In genomic region chr14:75836579-75836978, GRCm38 (mm10) we compare ENCODE assay signal across 18 mouse cellular contexts. TPM values are rescaled to one million over a fixed set of nuclear protein-coding genes. Genes with fewer than 3 reads are reported as not detected.
DNase-seq lines count a peak whose midpoint lies in the region; ATAC-seq and TF ChIP-seq lines count a peak whose summit lies in the region.
"Had no signal": no experiment of that assay in that cellular context is flagged by ENCODE, and none has a peak within 500 bp of the region (broad histone marks: within the 10 kb centered on the region; RNA-seq: fewer than 3 reads in every experiment).

No protein-coding gene starts in this region.

- no peak overlapping the region for H3K4me3 ChIP-seq in heart, embryonic 12.5 days
- H3K4me3 ChIP-seq in midbrain, embryonic 11.5 days (ENCODE audit: low read depth, low read length), result no peak overlapping the region
- no peak overlapping the region for H3K4me3 ChIP-seq in midbrain, postnatal 0 days (ENCODE audit: low read depth, low read length)
- peak overlapping the region; percentile 41; the same call in 1 of the 2 replicates for H3K4me3 ChIP-seq in liver, embryonic 12.5 days
- no peak overlapping the region for H3K4me3 ChIP-seq in left cerebral cortex, adult 2 months
- H3K4me3 ChIP-seq: embryonic facial prominence, embryonic 13.5 days; forebrain, embryonic 13.5 days; limb, embryonic 10.5 days; midbrain, embryonic 10.5 days had no signal

- DNase-seq in heart, adult 18-20 months, result no peak
- DNase-seq in midbrain, embryonic 11.5 days (ENCODE audit: low spot score, missing footprints), result peak; percentile 23
- no peak for DNase-seq in midbrain, postnatal 0 days (ENCODE audit: low spot score)
- DNase-seq in left cerebral cortex, adult 2 months (ENCODE audit: extremely low spot score in 1 of 2, low spot score in 2 of 2), result no peak
- no peak for DNase-seq in kidney, postnatal 10 days
- DNase-seq: adrenal gland, postnatal 36 days; kidney, postnatal 14 days; layer of hippocampus, postnatal 36 days; right cerebral cortex, postnatal 14 days; thymus, postnatal 25 days had no signal

- no peak overlapping the region for H3K9ac ChIP-seq in heart, embryonic 12.5 days
- H3K9ac ChIP-seq in midbrain, embryonic 11.5 days (ENCODE audit: low read length), result no peak overlapping the region
- no peak overlapping the region for H3K9ac ChIP-seq in midbrain, postnatal 0 days (replicated peaks; ENCODE audit: low read length, poor library complexity, severe bottlenecking)
- H3K9ac ChIP-seq in liver, embryonic 12.5 days, result peak overlapping the region; percentile 54; the same call in 1 of the 2 replicates
- H3K9ac ChIP-seq: embryonic facial prominence, embryonic 13.5 days; forebrain, embryonic 13.5 days had no signal

- ATAC-seq in heart, embryonic 12.5 days (ENCODE audit: insufficient number of reproducible peaks, low FRiP score), result no peak
- ATAC-seq in midbrain, embryonic 11.5 days (ENCODE audit: low FRiP score), result no peak
- no peak for ATAC-seq in midbrain, postnatal 0 days (ENCODE audit: low FRiP score)
- ATAC-seq in liver, embryonic 12.5 days, result no peak
- no peak for ATAC-seq in activated CD4-positive, CD25-positive, alpha-beta regulatory T cell, adult 4 months
- ATAC-seq: forebrain, embryonic 13.5 days had no signal

- H3K4me2 ChIP-seq in heart, embryonic 12.5 days, result no peak overlapping the region
- H3K4me2 ChIP-seq in midbrain, embryonic 11.5 days, result no peak overlapping the region
- no peak overlapping the region for H3K4me2 ChIP-seq in midbrain, postnatal 0 days (ENCODE audit: low read depth, low read length, poor library complexity, severe bottlenecking)
- H3K4me2 ChIP-seq in liver, embryonic 12.5 days, result peak overlapping the region; percentile 97
- H3K4me2 ChIP-seq: embryonic facial prominence, embryonic 13.5 days; forebrain, embryonic 13.5 days had no signal

- no peak for TF ChIP-seq CTCF in midbrain, postnatal 0 days (IDR thresholded peaks at IDR 0.05)
- TF ChIP-seq CTCF in left cerebral cortex, adult 2 months (IDR thresholded peaks at IDR 0.05), result no peak

- WGBS in heart, embryonic 12.5 days, result 81% methylated on average over 3 of the region's 3 CpGs
- WGBS in midbrain, embryonic 11.5 days, result 100% methylated on average over 3 of the region's 3 CpGs
- over 99% methylated on average over 3 of the region's 3 CpGs for WGBS in midbrain, postnatal 0 days
- WGBS in liver, embryonic 12.5 days (ENCODE audit: insufficient replicate concordance), result 65% methylated on average over 3 of the region's 3 CpGs

- peaks cover 43% of the 10 kb centered on the region for H3K4me1 ChIP-seq in heart, embryonic 12.5 days (replicated peaks)
- H3K4me1 ChIP-seq in midbrain, embryonic 11.5 days (ENCODE audit: control insufficient read depth, insufficient read depth, low read length), result peaks cover 13% of the 10 kb centered on the region
- H3K4me1 ChIP-seq in midbrain, postnatal 0 days (ENCODE audit: insufficient read depth, low read length), result peaks cover 6% of the 10 kb centered on the region
- H3K4me1 ChIP-seq in liver, embryonic 12.5 days, result peaks cover 71% of the 10 kb centered on the region

- intact Hi-C loops in left cerebral cortex, adult 2 months (cut with DNase I), result no loop called here

- peak overlapping the region; percentile 93 for H3K27ac ChIP-seq in heart, embryonic 12.5 days (ENCODE audit: poor library complexity, severe bottlenecking)
- no peak overlapping the region for H3K27ac ChIP-seq in midbrain, embryonic 11.5 days (ENCODE audit: low read depth, low read length)
- H3K27ac ChIP-seq in midbrain, postnatal 0 days (ENCODE audit: low read depth, low read length), result no peak overlapping the region
- peak overlapping the region; percentile 94 for H3K27ac ChIP-seq in liver, embryonic 12.5 days
- no peak overlapping the region for H3K27ac ChIP-seq in left cerebral cortex, adult 2 months
- H3K27ac ChIP-seq: embryonic facial prominence, embryonic 13.5 days; forebrain, embryonic 13.5 days; midbrain, embryonic 10.5 days had no signal

- H3K36me3 ChIP-seq in heart, embryonic 12.5 days, result no peaks in the 10 kb centered on the region
- H3K36me3 ChIP-seq in midbrain, embryonic 11.5 days (ENCODE audit: control insufficient read depth, insufficient read depth, low read length), result no peaks in the 10 kb centered on the region
- H3K36me3 ChIP-seq in midbrain, postnatal 0 days (ENCODE audit: insufficient read depth, low read length), result no peaks in the 10 kb centered on the region
- H3K36me3 ChIP-seq in liver, embryonic 12.5 days, result no peaks in the 10 kb centered on the region
- H3K36me3 ChIP-seq: embryonic facial prominence, embryonic 13.5 days; G1E; limb, embryonic 10.5 days; midbrain, embryonic 10.5 days had no signal

- no peaks in the 10 kb centered on the region for H3K27me3 ChIP-seq in heart, embryonic 12.5 days (replicated peaks)
- H3K27me3 ChIP-seq in midbrain, embryonic 11.5 days (ENCODE audit: control insufficient read depth, insufficient read depth, low read length), result no peaks in the 10 kb centered on the region
- no peaks in the 10 kb centered on the region for H3K27me3 ChIP-seq in midbrain, postnatal 0 days (ENCODE audit: insufficient read depth, low read length)
- no peaks in the 10 kb centered on the region for H3K27me3 ChIP-seq in liver, embryonic 12.5 days (replicated peaks)
- H3K27me3 ChIP-seq: embryonic facial prominence, embryonic 13.5 days; forebrain, embryonic 13.5 days had no signal

- H3K9me3 ChIP-seq in heart, embryonic 12.5 days (replicated peaks), result no peaks in the 10 kb centered on the region
- no peaks in the 10 kb centered on the region for H3K9me3 ChIP-seq in midbrain, embryonic 11.5 days (ENCODE audit: control insufficient read depth, low read length)
- H3K9me3 ChIP-seq in midbrain, postnatal 0 days (ENCODE audit: low read length), result no peaks in the 10 kb centered on the region
- no peaks in the 10 kb centered on the region for H3K9me3 ChIP-seq in liver, embryonic 12.5 days (replicated peaks)
- H3K9me3 ChIP-seq: embryonic facial prominence, embryonic 13.5 days; forebrain, embryonic 13.5 days; G1E; limb, embryonic 10.5 days; midbrain, embryonic 10.5 days had no signal

RNA-seq across cellular contexts. Expression of gene Tpt1, which starts 8.3 kb away (rescaled TPM):
- 921 and 928 TPM in 2 replicates for polyA plus RNA-seq in heart, embryonic 12.5 days (2016; fragmentation: Nextera tagmentation; extraction: Ambion mirVana)
- total RNA-seq in heart, adult 18-20 months (2021), result 1,000 to 10,000 TPM; 2,629 to 3,296 TPM
- polyA plus RNA-seq in midbrain, embryonic 11.5 days (2014; fragmentation: Nextera tagmentation; extraction: Ambion mirVana), result 1,099 and 1,119 TPM in 2 replicates
- 555 and 595 TPM in 2 replicates for total RNA-seq in midbrain, postnatal 0 days (2014; rRNA removed)
- polyA plus RNA-seq in midbrain, postnatal 0 days (2015; fragmentation: Nextera tagmentation; extraction: Ambion mirVana), result 612 and 651 TPM in 2 replicates
- polyA plus RNA-seq in liver, embryonic 12.5 days (2016; fragmentation: Nextera tagmentation; extraction: Ambion mirVana), result 673 and 675 TPM in 2 replicates
- 1,000 to 10,000 TPM; 1,760 to 1,971 TPM for polyA plus RNA-seq in activated CD4-positive, CD25-positive, alpha-beta regulatory T cell, adult 4 months (2017; shearing (Covaris generic))
- total RNA-seq in left cerebral cortex, adult 2 months (2021), result 100 to 1,000 TPM; 975 to 978 TPM

RNA-seq across cellular contexts. Expression of gene Slc25a30, which starts 49.7 kb away (rescaled TPM):
- polyA plus RNA-seq in heart, embryonic 12.5 days (2016; fragmentation: Nextera tagmentation; extraction: Ambion mirVana), result 5.5 and 6.0 TPM in 2 replicates
- 10 to 100 TPM; 16.6 to 18.5 TPM for total RNA-seq in heart, adult 18-20 months (2021)
- 7.0 and 8.8 TPM in 2 replicates for polyA plus RNA-seq in midbrain, embryonic 11.5 days (2014; fragmentation: Nextera tagmentation; extraction: Ambion mirVana)
- 9.6 and 17.1 TPM in 2 replicates for total RNA-seq in midbrain, postnatal 0 days (2014; rRNA removed)
- 6.2 and 6.5 TPM in 2 replicates for polyA plus RNA-seq in midbrain, postnatal 0 days (2015; fragmentation: Nextera tagmentation; extraction: Ambion mirVana)
- 3.0 and 3.3 TPM in 2 replicates for polyA plus RNA-seq in liver, embryonic 12.5 days (2016; fragmentation: Nextera tagmentation; extraction: Ambion mirVana)
- polyA plus RNA-seq in activated CD4-positive, CD25-positive, alpha-beta regulatory T cell, adult 4 months (2017; shearing (Covaris generic)), result 10 to 100 TPM; 19.4 to 22.7 TPM
- 10 to 100 TPM; 10.6 to 12.2 TPM for total RNA-seq in left cerebral cortex, adult 2 months (2021)

Comparison
In these comparisons a context has a peak if more than half of its experiments do, and no peak if none do; other contexts are left out.
1. H3K27ac ChIP-seq: peak in heart, embryonic 12.5 days (single experiment) and liver, embryonic 12.5 days (single experiment); none in midbrain, embryonic 11.5 days (single experiment), midbrain, postnatal 0 days (single experiment) and left cerebral cortex, adult 2 months (single experiment).